Mouse (Mus musculus) lung, adult 2 months (tissue): Measurements from ENCODE around the gene Myof.

Experiments used
- CTCF ChIP-seq: fragments of 200-500 bp; IDR thresholded peaks from 2 replicates; pipeline ENCODE4 v1.5.1; 2011; ENCODE audit warnings: mild to moderate bottlenecking, low read length, control low read depth; ENCODE audit not compliant: insufficient read depth
- POLR2A ChIP-seq: fragments of 200-500 bp; IDR thresholded peaks from 2 replicates; pipeline ENCODE4 v1.6.1; 2011; ENCODE audit warnings: low read depth, mild to moderate bottlenecking, control low read depth, low read length, borderline replicate concordance; ENCODE audit errors: extremely low read depth

- TF ChIP-seq CTCF (no peak), POLR2A (no peak)
Observed at GRCm38 (mm10) chr19:38081361-38081760, 38.0 kb upstream of the Myof start.
